Mouse (Mus musculus): ENCODE results near the gene Hist1h1d.
A peak's percentile ranks its signal among the peaks of the same experiment; 100 is the strongest.

The Hist1h1d gene

GRCm38 (mm10) chr13:23552962-23553361 lies at the start of gene Hist1h1d:
Gene Hist1h1d, plus strand, starts transcription at chr13:23553262.
- no peak for DNase-seq (ENCODE audit: low spot score)

DNA sequence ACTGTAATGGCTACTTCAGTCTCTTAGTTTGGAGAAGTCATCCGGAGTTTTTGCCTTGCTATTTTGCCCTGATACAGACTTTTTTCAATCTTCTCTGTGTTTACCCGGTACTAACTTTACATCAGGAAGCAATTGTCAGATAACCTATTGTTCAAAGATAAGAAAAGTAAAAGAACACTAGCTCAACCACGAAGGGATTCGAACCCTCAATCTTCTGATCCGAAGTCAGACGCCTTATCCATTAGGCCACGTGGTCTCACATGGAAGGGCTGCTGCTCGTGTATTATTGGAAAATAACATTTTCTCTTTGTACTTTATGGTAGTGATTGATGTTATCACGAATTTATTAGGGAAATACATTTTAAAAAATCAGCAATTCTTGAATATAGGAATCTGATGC lies 49.3 kb upstream of the Hist1h1d start:
- no peak for DNase-seq (ENCODE audit: low spot score)

GRCm38 (mm10) chr13:23505662-23506345 lies 47.3 kb upstream of the Hist1h1d start:
- DNase-seq (ENCODE audit: low spot score): no peak

DNA sequence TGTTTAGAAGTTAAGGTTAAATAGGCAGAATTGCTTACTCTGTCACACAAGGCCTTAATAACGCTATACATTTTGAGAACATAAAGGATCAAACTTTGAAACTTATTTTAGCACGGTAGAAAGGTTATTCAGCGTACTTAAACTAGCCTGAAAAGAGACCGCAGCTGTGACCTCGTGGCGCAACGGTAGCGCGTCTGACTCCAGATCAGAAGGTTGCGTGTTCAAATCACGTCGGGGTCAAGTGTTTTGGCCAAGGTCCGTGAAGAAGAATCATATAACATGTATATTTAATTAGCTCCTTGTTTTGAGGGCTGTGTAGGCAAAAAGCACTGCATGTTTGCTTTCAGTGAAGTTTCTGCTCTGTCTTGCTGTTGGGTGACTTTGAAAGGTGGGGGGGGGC lies 46.7 kb upstream of the Hist1h1d start:
- no peak for DNase-seq (ENCODE audit: low spot score)

- DNase-seq (ENCODE audit: low spot score): no peak
Measured at GRCm38 (mm10) chr13:23506819-23507515, 46.1 kb upstream of the Hist1h1d start.

GRCm38 (mm10) chr13:23510127-23510526 lies 42.9 kb upstream of the Hist1h1d start:
- DNase-seq (ENCODE audit: low spot score): no peak

GRCm38 (mm10) chr13:23513517-23513916 lies 39.5 kb upstream of the Hist1h1d start:
- no peak for DNase-seq (ENCODE audit: low spot score)

DNA sequence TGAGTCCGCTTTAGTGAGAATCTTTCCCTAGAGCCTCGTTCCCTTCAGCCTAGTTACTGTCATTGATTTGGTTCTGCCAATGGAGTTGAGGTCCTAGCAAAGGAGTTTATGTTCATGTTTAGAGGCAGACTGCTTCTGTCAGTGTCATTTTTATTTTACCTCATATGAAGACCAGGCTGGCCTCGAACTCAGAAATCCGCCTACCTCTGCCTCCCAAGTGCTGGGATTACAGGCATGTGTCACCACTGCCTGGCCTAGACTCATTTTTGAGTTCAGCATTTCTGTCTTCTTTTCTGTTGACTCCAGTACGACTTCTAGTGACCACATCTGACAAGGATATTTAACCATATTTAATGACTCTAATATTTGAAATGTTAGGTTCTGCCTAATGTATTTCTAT lies 37.8 kb upstream of the Hist1h1d start:
- no peak for DNase-seq (ENCODE audit: low spot score)

DNA sequence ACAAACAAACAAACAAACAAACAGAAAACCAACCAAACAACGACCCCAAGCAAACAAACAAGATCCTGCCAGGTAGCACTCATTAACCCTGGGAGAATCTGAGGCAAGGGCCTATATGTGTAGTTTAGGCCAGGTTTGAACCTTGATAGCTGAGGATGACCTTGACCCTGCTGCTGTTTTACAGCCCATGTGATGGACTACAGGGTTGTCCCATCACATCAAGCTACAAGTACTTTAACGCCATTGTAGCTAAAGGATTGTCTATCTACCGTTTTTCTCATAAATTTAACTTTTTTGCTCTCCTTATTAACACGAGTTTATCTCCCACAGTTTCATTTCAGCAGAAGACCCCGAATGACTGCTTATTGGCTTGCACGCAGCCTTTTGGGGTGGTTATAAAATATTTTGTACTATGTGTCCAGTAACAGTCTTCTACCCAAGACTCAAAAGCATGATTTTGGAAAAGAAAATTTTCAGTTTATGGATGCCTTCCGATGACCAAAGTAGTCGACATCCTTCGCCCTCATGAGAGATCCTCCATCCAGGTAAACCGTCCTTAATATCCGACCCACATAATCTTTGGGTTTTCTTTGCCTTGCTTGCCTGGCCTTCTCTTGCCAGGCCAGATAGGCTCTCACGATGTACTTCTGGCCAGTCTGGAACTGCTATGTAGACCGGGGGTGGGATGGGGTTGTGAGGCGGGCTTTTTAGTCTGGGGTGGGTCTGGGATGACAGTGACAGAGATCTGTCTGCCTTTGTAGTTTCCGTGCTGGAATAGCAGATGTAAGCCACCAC lies 37.0 kb upstream of the Hist1h1d start:
- no peak for DNase-seq (ENCODE audit: low spot score)

DNA sequence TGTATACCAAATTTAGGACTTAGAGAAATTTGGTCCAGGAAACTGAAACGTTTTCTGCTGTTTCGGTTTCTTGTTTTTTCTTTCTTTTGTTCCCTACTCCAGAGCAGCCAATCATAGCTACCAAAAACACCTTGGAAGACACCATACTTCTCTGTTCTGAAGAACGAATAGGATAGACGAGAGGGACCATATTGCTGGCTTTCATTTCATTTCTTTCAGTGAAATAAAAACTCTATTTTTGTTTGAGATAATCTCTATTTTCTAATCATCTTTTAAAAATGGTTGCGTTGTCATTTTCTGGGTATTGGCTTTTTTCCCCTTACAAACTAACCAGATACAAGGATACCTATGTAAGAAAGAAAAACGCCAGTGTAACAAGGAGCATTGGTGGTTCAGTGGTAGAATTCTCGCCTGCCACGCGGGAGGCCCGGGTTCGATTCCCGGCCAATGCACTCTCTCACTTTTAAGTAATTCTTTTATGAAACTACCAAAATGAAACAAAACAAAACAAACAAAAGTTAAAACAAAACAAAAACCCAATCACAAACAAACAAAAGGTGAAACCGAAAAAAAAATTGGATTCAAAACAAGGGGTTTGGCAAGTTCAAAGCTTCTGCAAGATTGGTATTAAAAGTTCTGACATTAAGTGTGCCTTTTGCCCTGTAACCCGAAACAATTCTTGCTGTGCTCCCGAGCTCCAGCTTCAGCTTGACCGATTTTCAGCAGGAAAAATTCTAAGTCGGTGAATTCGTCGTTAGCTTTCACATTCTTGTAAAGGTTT lies 36.0 kb upstream of the Hist1h1d start:
- DNase-seq (ENCODE audit: low spot score): no peak

DNA sequence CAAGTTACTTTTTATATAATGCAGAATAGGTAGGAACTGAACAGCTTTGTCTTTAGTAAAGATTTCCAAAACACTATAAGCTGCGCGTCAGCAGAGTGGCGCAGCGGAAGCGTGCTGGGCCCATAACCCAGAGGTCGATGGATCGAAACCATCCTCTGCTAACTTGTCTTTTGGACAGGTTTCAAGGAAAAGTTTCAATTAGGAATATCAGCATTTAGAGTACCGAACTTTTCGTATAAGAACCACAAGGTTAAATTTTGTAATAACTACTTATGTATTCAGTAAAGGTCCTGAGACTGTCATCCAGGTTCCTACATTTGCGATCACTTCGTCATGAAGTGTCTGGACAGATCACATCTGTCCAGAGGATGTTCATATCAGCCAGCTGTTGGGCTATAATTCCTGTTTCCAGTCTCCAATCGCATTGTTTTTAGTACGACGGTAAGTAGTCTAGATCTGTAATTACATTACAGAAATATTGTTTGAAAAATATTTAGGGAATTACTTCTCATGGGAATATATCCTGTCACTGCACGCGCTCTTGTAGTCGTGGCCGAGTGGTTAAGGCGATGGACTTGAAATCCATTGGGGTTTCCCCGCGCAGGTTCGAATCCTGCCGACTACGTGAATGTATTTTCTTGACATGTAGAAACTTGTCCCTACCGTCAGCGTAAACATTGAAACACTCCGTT lies 35.3 kb upstream of the Hist1h1d start:
- DNase-seq (ENCODE audit: low spot score): peak; percentile 87

DNA sequence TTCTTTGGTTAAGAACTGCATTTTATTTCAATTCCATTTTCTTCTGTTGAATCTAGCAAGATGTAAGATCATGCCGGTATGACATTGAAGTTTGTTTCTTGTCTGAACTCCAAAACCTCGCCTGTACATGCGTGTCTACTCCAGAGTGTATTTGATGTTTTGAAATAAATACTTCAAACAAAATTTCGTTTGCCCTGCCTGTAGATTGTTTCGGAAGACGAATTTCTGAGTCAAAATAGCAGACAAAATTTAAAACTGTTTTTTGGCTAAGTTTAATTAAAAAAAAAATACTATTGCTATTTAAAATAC lies 34.8 kb upstream of the Hist1h1d start:
- DNase-seq (ENCODE audit: low spot score): no peak

DNA sequence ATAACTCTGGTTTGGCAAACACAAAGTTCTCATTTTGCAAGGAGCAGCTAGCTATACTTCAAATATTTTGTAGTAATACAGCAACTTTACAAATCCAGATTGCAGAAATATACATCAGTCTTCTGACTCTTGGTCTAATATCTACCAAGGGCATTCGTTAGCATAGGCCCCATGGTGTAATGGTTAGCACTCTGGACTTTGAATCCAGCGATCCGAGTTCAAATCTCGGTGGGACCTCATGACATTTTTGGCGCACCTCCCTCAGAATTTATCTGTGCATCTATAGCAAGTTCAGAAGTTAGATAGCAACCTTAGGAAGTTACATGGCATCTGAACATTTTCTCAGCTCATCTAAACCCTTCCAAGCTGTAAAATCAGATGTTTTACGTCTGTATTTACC lies 34.2 kb upstream of the Hist1h1d start:
- no peak for DNase-seq (ENCODE audit: low spot score)

DNA sequence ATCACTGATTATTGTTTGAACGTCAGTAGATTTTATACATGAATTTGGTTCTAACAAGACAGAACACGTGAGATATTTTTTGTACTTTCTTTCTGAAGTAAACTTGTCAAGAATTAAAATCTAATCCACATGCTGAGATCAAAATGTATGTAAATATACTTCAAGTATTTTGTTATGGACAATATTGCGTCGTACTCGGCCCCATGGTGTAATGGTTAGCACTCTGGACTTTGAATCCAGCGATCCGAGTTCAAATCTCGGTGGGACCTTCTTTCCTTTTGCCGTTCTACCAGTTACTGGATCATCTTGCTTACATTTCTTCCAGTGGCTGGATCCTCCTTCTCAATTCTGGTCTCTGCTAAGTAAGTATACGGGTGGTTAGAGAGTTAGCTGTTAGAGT lies 33.6 kb upstream of the Hist1h1d start:
- DNase-seq (ENCODE audit: low spot score): no peak

DNA sequence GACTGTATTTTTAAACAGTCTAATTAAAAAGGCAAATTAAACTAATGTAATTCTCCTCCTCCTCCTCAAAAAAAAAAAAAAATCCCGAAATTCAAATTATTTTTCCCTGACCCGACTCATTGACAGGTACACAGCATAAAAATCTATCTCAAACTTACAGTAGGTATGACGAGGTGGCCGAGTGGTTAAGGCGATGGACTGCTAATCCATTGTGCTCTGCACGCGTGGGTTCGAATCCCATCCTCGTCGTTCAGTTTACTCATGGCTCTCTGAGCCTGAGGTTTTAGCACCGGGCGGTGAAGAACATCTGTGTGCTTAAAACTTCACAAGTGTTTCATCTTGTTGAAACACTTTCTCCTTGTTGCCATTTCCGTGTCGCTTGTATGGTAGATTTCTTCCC lies 31.4 kb upstream of the Hist1h1d start:
- no peak for DNase-seq (ENCODE audit: low spot score)

DNA sequence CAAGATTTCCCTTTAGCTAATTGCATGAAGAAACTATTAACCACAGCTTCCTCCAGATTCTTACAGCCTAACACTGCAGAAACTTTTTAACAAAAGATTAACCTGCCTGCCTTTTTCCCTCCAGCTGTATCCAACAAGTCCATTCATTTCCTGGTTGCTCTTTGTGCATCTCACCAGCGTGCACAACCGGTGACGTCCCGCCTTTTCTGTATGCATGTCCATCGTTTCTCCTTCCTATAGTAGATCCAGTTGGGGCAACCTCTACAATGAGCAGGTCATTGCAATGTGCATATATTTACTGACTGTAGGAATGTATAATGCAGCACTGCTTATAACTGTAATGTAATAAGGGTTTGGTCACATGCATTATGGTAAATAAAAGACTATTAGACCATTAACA lies 29.1 kb upstream of the Hist1h1d start:
- no peak for DNase-seq (ENCODE audit: low spot score)

DNA sequence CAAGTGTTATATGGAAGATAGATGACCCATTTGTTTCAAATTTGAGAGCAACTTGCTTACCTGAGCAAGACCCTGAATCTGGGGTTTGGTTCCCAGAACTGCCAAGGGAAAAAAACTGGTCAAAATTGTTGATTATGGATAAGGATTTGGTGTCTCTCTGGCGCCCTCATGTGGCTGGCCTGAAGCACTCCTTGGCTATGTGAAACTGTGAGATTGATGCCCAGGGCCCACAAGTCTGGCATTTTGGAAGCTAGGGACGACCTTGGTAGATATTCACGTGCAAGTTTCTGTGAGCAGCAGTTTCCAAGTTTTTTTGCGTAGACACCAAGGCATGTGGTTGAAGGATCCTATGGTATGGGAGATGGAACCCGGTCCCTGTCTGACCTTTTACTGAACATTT lies 28.4 kb upstream of the Hist1h1d start:
- DNase-seq (ENCODE audit: low spot score): no peak

DNA sequence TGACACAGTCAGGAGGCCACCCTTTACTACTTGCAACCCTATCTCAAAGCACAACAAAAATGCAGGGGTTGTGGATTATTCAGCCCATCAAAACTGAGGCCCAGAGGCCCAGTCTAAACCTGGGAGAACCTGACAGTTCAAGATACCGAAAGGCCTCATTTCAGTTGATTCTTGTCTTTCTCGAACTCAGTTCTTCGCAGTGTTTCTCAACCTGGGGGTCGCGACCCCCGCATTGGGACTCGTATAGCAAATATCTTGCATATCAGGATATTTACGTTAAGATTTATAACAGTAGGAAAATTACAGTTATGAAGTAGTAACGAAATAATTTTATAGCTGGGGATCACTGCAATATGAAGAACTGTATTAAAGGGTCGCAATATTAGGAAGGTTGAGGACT lies 27.2 kb upstream of the Hist1h1d start:
- DNase-seq (ENCODE audit: low spot score): no peak

DNA sequence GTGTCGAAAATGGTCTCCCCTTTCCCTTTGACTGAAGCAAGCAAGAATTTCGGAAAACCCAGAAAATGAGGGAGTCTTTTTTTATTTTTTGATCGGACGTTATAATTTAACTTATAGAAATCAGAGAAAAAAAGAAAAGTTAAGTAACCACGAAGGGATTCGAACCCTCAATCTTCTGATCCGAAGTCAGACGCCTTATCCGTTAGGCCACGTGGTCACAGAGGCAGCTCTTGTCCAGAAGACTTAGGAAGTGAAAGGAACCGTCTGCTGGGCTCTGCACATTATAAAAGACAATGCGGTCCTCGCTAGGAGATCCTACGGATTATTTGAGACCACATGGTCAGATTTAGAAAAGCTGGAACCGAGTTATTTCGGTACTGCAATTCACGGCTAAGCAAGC lies 26.8 kb upstream of the Hist1h1d start:
- peak; percentile 94 for DNase-seq (ENCODE audit: low spot score)

GRCm38 (mm10) chr13:23529005-23529404 lies 24.1 kb upstream of the Hist1h1d start:
- no peak for DNase-seq (ENCODE audit: low spot score)

GRCm38 (mm10) chr13:23529480-23530165 lies 23.4 kb upstream of the Hist1h1d start:
- DNase-seq (ENCODE audit: low spot score): no peak
